Comparison of ENCODE assay signal across 18 mouse cellular contexts in genomic region chr11:117729341-117729740, GRCm38 (mm10). TPM values are rescaled to one million over a fixed set of nuclear protein-coding genes. Genes with fewer than 3 reads are reported as not detected.
DNase-seq lines count a peak whose midpoint lies in the region; ATAC-seq and TF ChIP-seq lines count a peak whose summit lies in the region.
"Had no signal": no experiment of that assay in that cellular context is flagged by ENCODE, and none has a peak within 500 bp of the region (broad histone marks: within the 10 kb centered on the region; RNA-seq: fewer than 3 reads in every experiment).

No protein-coding gene starts in this region.

- 48% methylated on average over 3 of the region's 3 CpGs for WGBS in heart, embryonic 14.5 days
- 57% methylated on average over 3 of the region's 3 CpGs for WGBS in kidney, postnatal 0 days

- intact Hi-C loops in heart, postnatal 25 days (cut with DNase I), result no loop called here
- intact Hi-C loops in left cerebral cortex, adult 2 months (cut with DNase I), result no loop called here
- intact Hi-C loops in left cerebral cortex, postnatal 36 days (cut with DNase I), result no loop called here

- no peak for DNase-seq in heart, postnatal 25 days (ENCODE audit: low spot score)
- DNase-seq in left cerebral cortex, adult 2 months (ENCODE audit: extremely low spot score in 1 of 2, low spot score in 2 of 2), result no peak
- no peak for DNase-seq in left cerebral cortex, postnatal 36 days (ENCODE audit: low spot score in 2 of 2)
- peak; percentile 17 for DNase-seq in NIH3T3 (ENCODE audit: low read depth)
- peak; percentile 33 for DNase-seq in kidney, postnatal 0 days (ENCODE audit: low spot score)
- DNase-seq in embryo, embryonic 10.5 days (ENCODE audit: low spot score), result no peak
- no peak for DNase-seq in adrenal gland, postnatal 25 days
- DNase-seq: cerebellum, adult 8-10 months; layer of hippocampus, postnatal 36 days; spleen, adult 18-20 months; thymus, postnatal 4 days had no signal

- no peak for ATAC-seq in heart, embryonic 14.5 days (ENCODE audit: insufficient number of reproducible peaks, insufficient read depth, low FRiP score, low read depth)
- ATAC-seq in kidney, postnatal 0 days (replicated peaks; ENCODE audit: low FRiP score, low read depth), result no peak
- ATAC-seq: activated CD4-positive, CD25-positive, alpha-beta regulatory T cell, adult 4 months; forebrain, embryonic 15.5 days; intestine, embryonic 15.5 days had no signal

- TF ChIP-seq CTCF in left cerebral cortex, adult 2 months (IDR thresholded peaks at IDR 0.05), result no peak
- no peak for TF ChIP-seq CTCF in kidney, postnatal 0 days (IDR thresholded peaks at IDR 0.05; ENCODE audit: low read depth)

- peaks cover 17% of the 10 kb centered on the region for H3K36me3 ChIP-seq in heart, embryonic 14.5 days (ENCODE audit: control insufficient read depth, insufficient read depth, low read length)
- H3K36me3 ChIP-seq in kidney, postnatal 0 days (ENCODE audit: insufficient read depth, low read length), result 0 out of 2 replicates have a peak, but pooled peaks cover 7% of the 10 kb centered on the region

- H3K9ac ChIP-seq in heart, embryonic 14.5 days (ENCODE audit: low read length), result peak overlapping the region; percentile 2; the same call in 1 of the 2 replicates
- no peak overlapping the region for H3K9ac ChIP-seq in kidney, postnatal 0 days (ENCODE audit: low read depth, low read length)
- H3K9ac ChIP-seq: forebrain, embryonic 15.5 days; intestine, embryonic 15.5 days; liver, embryonic 15.5 days; midbrain, embryonic 12.5 days had no signal

- H3K27ac ChIP-seq in heart, embryonic 14.5 days (replicated peaks in 1 of 2; ENCODE audit: control insufficient read depth in 1 of 2, insufficient read depth in 1 of 2, low read depth in 2 of 2, low read length in 2 of 2), result peak overlapping the region; percentile 6 to 12; a peak in 1 of 4 replicates
- H3K27ac ChIP-seq in left cerebral cortex, adult 2 months, result peak overlapping the region; percentile 5; the same call in 1 of the 2 replicates
- peak overlapping the region; percentile 61 for H3K27ac ChIP-seq in kidney, postnatal 0 days
- H3K27ac ChIP-seq: forebrain, embryonic 15.5 days; hindbrain, embryonic 10.5 days; intestine, embryonic 15.5 days; liver, embryonic 15.5 days; midbrain, embryonic 12.5 days had no signal

- no peaks in the 10 kb centered on the region for H3K27me3 ChIP-seq in heart, embryonic 14.5 days (ENCODE audit: control insufficient read depth, insufficient read depth, low read length)
- H3K27me3 ChIP-seq in kidney, postnatal 0 days (ENCODE audit: insufficient read depth, low read length), result no peaks in the 10 kb centered on the region
- H3K27me3 ChIP-seq: forebrain, embryonic 15.5 days; intestine, embryonic 15.5 days; liver, embryonic 15.5 days; midbrain, embryonic 12.5 days had no signal

- H3K9me3 ChIP-seq in heart, embryonic 14.5 days (ENCODE audit: control insufficient read depth, low read length), result no peaks in the 10 kb centered on the region
- no peaks in the 10 kb centered on the region for H3K9me3 ChIP-seq in kidney, postnatal 0 days (replicated peaks; ENCODE audit: low read length)
- H3K9me3 ChIP-seq: forebrain, embryonic 15.5 days; hindbrain, embryonic 10.5 days; intestine, embryonic 15.5 days; liver, embryonic 15.5 days; midbrain, embryonic 12.5 days had no signal

- H3K4me1 ChIP-seq in heart, embryonic 14.5 days (ENCODE audit: control insufficient read depth in 2 of 2, insufficient read depth in 2 of 2, low read length in 2 of 2), result peaks cover 7 to 29% of the 10 kb centered on the region in 2 experiments
- H3K4me1 ChIP-seq in kidney, postnatal 0 days (replicated peaks; ENCODE audit: insufficient read depth, low read length), result peaks cover 27% of the 10 kb centered on the region
- H3K4me1 ChIP-seq: forebrain, embryonic 15.5 days; hindbrain, embryonic 10.5 days; intestine, embryonic 15.5 days; midbrain, embryonic 12.5 days had no signal

- H3K4me2 ChIP-seq in heart, embryonic 14.5 days (ENCODE audit: low read length), result no peak overlapping the region
- H3K4me2 ChIP-seq in kidney, postnatal 0 days (ENCODE audit: low read length), result no peak overlapping the region
- H3K4me2 ChIP-seq: forebrain, embryonic 15.5 days; intestine, embryonic 15.5 days; liver, embryonic 15.5 days; midbrain, embryonic 12.5 days had no signal

- H3K4me3 ChIP-seq in heart, embryonic 14.5 days (ENCODE audit: control insufficient read depth in 1 of 2, insufficient read depth in 1 of 2, low read depth in 1 of 2, low read length in 2 of 2), result no peak overlapping the region
- H3K4me3 ChIP-seq in left cerebral cortex, adult 2 months, result no peak overlapping the region
- H3K4me3 ChIP-seq in kidney, postnatal 0 days (replicated peaks; ENCODE audit: low read depth, low read length), result no peak overlapping the region
- H3K4me3 ChIP-seq: forebrain, embryonic 15.5 days; hindbrain, embryonic 10.5 days; intestine, embryonic 15.5 days; liver, embryonic 15.5 days; midbrain, embryonic 12.5 days had no signal

RNA-seq across cellular contexts. Expression of gene Tmc8, which starts 52.5 kb away (rescaled TPM):
- polyA plus RNA-seq in heart, embryonic 14.5 days (2014; fragmentation: Nextera tagmentation; extraction: Ambion mirVana), result 1.6 and 2.1 TPM in 2 replicates
- total RNA-seq in heart, postnatal 25 days (2021), result 1 to 10 TPM; 2.9 to 3.4 TPM
- 1 to 10 TPM in 1 of 2 experiments, under 1 TPM in 1; 0.88 to 1.3 TPM for total RNA-seq in left cerebral cortex, adult 2 months (2021)
- under 1 TPM; 0.62 to 0.68 TPM for total RNA-seq in left cerebral cortex, postnatal 36 days (2021)
- 2.3 and 3.6 TPM in 2 replicates for polyA plus RNA-seq in kidney, postnatal 0 days (2015; fragmentation: Nextera tagmentation; extraction: Ambion mirVana)
- 3.1 and 4.6 TPM in 2 replicates for total RNA-seq in adrenal gland, postnatal 25 days (2021)

RNA-seq across cellular contexts. Expression of gene Tmc6, which starts 52.7 kb away (rescaled TPM):
- 18.2 and 22.5 TPM in 2 replicates for polyA plus RNA-seq in heart, embryonic 14.5 days (2014; fragmentation: Nextera tagmentation; extraction: Ambion mirVana)
- total RNA-seq in heart, postnatal 25 days (2021), result 10 to 100 TPM; 14.4 to 18.8 TPM
- 1 to 10 TPM; 7.8 to 9.3 TPM for total RNA-seq in left cerebral cortex, adult 2 months (2021)
- total RNA-seq in left cerebral cortex, postnatal 36 days (2021), result 1 to 10 TPM; 4.5 to 8.9 TPM
- 38.8 and 39.2 TPM in 2 replicates for polyA plus RNA-seq in kidney, postnatal 0 days (2015; fragmentation: Nextera tagmentation; extraction: Ambion mirVana)
- 31.9 and 43.5 TPM in 2 replicates for total RNA-seq in adrenal gland, postnatal 25 days (2021)

Comparison
In these comparisons a context has a peak if more than half of its experiments do, and no peak if none do; other contexts are left out.
1. H3K27ac ChIP-seq: peak in every context shown above with its lines; median percentile 61 in kidney, postnatal 0 days; 9 in heart, embryonic 14.5 days; 5 in left cerebral cortex, adult 2 months.
2. DNase-seq: peak in NIH3T3 (single experiment) and kidney, postnatal 0 days (single experiment); none in heart, postnatal 25 days (single experiment), left cerebral cortex, adult 2 months (0 of 2), left cerebral cortex, postnatal 36 days (0 of 2), embryo, embryonic 10.5 days (single experiment) and adrenal gland, postnatal 25 days (single experiment).